Mouse (Mus musculus) telencephalon, adult 2 months (tissue): ENCODE results near the gene Vmn1r138.
"Not testable (repeated sequence)": the region's sequence is repeated elsewhere in the genome, so short reads cannot be mapped to it uniquely, and the experiment has no call there.

Source experiments
- DNase-seq: peaks from one replicate; pipeline ENCODE4 v3.0.0-alpha.2; 2011; ENCODE audit warnings: low read depth, low spot score

The Vmn1r138 gene

DNA sequence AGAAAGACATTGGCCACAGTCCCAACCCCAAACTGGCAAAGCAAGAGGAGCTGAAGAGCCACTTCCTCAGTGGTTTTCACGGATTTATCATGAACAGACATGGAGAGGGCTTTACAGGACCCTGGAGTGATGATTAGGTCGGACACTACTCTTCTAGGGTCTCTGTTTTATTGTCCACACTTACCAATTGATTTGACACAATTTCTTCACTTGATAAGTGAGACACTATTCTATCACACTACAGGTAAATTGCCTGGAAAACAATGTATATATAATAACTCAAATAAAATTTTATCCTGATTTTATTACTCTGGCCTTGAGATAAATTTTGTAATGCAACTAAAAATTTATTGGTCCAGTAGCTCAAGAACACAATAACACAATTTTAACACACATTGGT lies at the start of gene Vmn1r138:
Gene Vmn1r138, minus strand, starts transcription at position 101 of the 400 bp plus-strand sequence.
- not testable (repeated sequence) for DNase-seq

DNA sequence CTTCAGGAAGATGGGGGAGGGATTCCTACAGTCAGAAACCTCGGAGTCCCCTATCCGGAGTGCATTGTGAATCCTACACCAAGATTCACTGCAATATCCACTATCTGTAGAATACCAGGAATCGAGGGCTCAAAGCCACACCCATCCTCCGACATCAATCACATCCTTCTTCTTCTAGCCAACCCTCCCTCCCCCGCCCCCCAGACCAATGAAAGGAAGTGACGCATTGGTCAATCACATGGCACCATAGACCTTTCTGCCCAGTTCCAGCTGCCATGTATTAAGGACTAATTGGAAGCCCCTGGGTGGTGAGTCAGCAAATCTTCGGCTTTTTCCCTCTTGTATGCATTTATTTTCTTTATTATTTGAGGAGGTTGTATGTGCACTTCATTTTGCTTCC lies 40.1 kb upstream of the Vmn1r138 start, which contains the start of gene Vmn1r139:
Gene Vmn1r139, plus strand, starts transcription at position 301 of the 400 bp plus-strand sequence.
- DNase-seq: not testable (repeated sequence)

- DNase-seq: not testable (repeated sequence)
Measured at GRCm38 (mm10) chr7:22056205-22056604, 27.5 kb upstream of the Vmn1r138 start, which contains the start of gene Gm6176. Gene Gm6176 (minus strand): TSS chr7:22056305.

DNA sequence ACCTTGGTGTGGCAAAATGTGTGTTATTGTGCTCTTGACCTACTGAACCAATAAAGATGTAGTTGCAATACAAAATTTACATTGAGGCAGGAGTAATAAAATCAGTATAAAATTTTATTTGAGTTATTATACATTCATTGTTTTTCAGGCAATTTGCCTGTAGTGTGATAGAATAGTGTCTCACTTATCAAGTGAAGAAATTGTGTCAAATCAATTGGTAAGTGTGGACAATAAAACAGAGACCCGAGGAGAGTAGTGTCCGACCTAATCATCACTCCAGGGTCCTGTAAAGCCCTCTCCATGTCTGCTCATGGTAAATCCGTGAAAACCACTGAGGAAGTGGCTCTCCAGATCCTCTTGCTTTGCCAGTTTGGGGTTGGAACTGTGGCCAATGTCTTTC lies 34.4 kb downstream of the Vmn1r138 start, which contains the start of gene Vmn1r137:
Gene Vmn1r137, plus strand, starts transcription at position 301 of the 400 bp plus-strand sequence.
- not testable (repeated sequence) for DNase-seq
